Mouse (Mus musculus) mesoderm, embryonic 11.5 days (tissue): ENCODE results near the gene Sema3d.
A peak's percentile ranks its signal among the peaks of the same experiment; 100 is the strongest.

Experiments used
- DNase-seq: peaks from one replicate; pipeline ENCODE4 v3.0.0-alpha.2; 2012; ENCODE audit warnings: low read depth, low spot score

The Sema3d gene

GRCm38 (mm10) chr5:12499037-12499436 is 115.9 kb downstream of the Sema3d start:
- no peak for DNase-seq

- no peak for DNase-seq
Measured at GRCm38 (mm10) chr5:12499791-12500504, 116.8 kb downstream of the Sema3d start.

GRCm38 (mm10) chr5:12512471-12512870 is 129.3 kb downstream of the Sema3d start:
- DNase-seq: no peak

- DNase-seq: no peak
Measured at GRCm38 (mm10) chr5:12515283-12515682, 132.1 kb downstream of the Sema3d start.

- DNase-seq: peak; percentile 51
Measured at GRCm38 (mm10) chr5:12525235-12525767, 142.1 kb downstream of the Sema3d start.

- DNase-seq: no peak
Measured at GRCm38 (mm10) chr5:12528596-12528995, 145.4 kb downstream of the Sema3d start.

GRCm38 (mm10) chr5:12529771-12530170 is 146.6 kb downstream of the Sema3d start:
- DNase-seq: peak; percentile 51

- peak; percentile 45 for DNase-seq
Measured at GRCm38 (mm10) chr5:12541268-12541667, 158.1 kb downstream of the Sema3d start.

GRCm38 (mm10) chr5:12549046-12549669 is 166.0 kb downstream of the Sema3d start:
- peak; percentile 23 for DNase-seq

GRCm38 (mm10) chr5:12555401-12555800 is 172.2 kb downstream of the Sema3d start:
- no peak for DNase-seq

GRCm38 (mm10) chr5:12557889-12558288 is 174.7 kb downstream of the Sema3d start:
- peak; percentile 40 for DNase-seq

GRCm38 (mm10) chr5:12561740-12562139 is 178.6 kb downstream of the Sema3d start:
- DNase-seq: no peak

- peak; percentile 77 for DNase-seq
Measured at GRCm38 (mm10) chr5:12562204-12562603, 179.0 kb downstream of the Sema3d start.

GRCm38 (mm10) chr5:12563132-12563531 is 179.9 kb downstream of the Sema3d start:
- no peak for DNase-seq

GRCm38 (mm10) chr5:12564602-12565220 is 181.5 kb downstream of the Sema3d start:
- DNase-seq: no peak

GRCm38 (mm10) chr5:12566568-12566967 is 183.4 kb downstream of the Sema3d start:
- no peak for DNase-seq

GRCm38 (mm10) chr5:12574551-12574950 is 191.4 kb downstream of the Sema3d start:
- DNase-seq: no peak

- no peak for DNase-seq
Measured at GRCm38 (mm10) chr5:12575262-12575661, 192.1 kb downstream of the Sema3d start.

- DNase-seq: no peak
Measured at GRCm38 (mm10) chr5:12579752-12580151, 196.6 kb downstream of the Sema3d start.

- DNase-seq: no peak
Measured at GRCm38 (mm10) chr5:12582540-12582939, 199.4 kb downstream of the Sema3d start.

GRCm38 (mm10) chr5:12583293-12583834 is 200.2 kb downstream of the Sema3d start:
- DNase-seq: peak; percentile 29

GRCm38 (mm10) chr5:12584886-12585285 is 201.7 kb downstream of the Sema3d start:
- peak; percentile 59 for DNase-seq
